Mouse (Mus musculus): ENCODE results near the gene Myh7b.

The Myh7b gene

GRCm38 (mm10) chr2:155610978-155611377, at the start of gene Myh7b:
Myh7b (plus strand) TSS chr2:155611212.
- no peak for DNase-seq (ENCODE audit: low read depth, low spot score)

GRCm38 (mm10) chr2:155562209-155562608, 48.8 kb upstream of the Myh7b start:
- DNase-seq (ENCODE audit: low read depth, low spot score), result no peak

GRCm38 (mm10) chr2:155562934-155563333, 48.1 kb upstream of the Myh7b start:
- DNase-seq (ENCODE audit: low read depth, low spot score), result peak; percentile 63

GRCm38 (mm10) chr2:155567751-155568150, 43.3 kb upstream of the Myh7b start:
- DNase-seq (ENCODE audit: low read depth, low spot score), result no peak

- DNase-seq (ENCODE audit: low read depth, low spot score), result peak; percentile 76
These were observed 41.7 kb upstream of the Myh7b start for GRCm38 (mm10) chr2:155569223-155569807.

- DNase-seq (ENCODE audit: low read depth, low spot score), result no peak
These were observed 38.0 kb upstream of the Myh7b start for GRCm38 (mm10) chr2:155573001-155573400.

- DNase-seq (ENCODE audit: low read depth, low spot score), result no peak
These were observed 37.0 kb upstream of the Myh7b start for GRCm38 (mm10) chr2:155573996-155574395.

GRCm38 (mm10) chr2:155574700-155575099, 36.3 kb upstream of the Myh7b start:
- DNase-seq (ENCODE audit: low read depth, low spot score), result no peak

- DNase-seq (ENCODE audit: low read depth, low spot score), result no peak
These were observed 34.4 kb upstream of the Myh7b start for GRCm38 (mm10) chr2:155576656-155577055.

GRCm38 (mm10) chr2:155580331-155580730, 30.7 kb upstream of the Myh7b start:
- no peak for DNase-seq (ENCODE audit: low read depth, low spot score)

- DNase-seq (ENCODE audit: low read depth, low spot score), result no peak
These were observed 28.5 kb upstream of the Myh7b start for GRCm38 (mm10) chr2:155582384-155582995.

- no peak for DNase-seq (ENCODE audit: low read depth, low spot score)
These were observed 28.0 kb upstream of the Myh7b start for GRCm38 (mm10) chr2:155582996-155583395.

GRCm38 (mm10) chr2:155583927-155584530, 27.0 kb upstream of the Myh7b start:
- peak; percentile 77 for DNase-seq (ENCODE audit: low read depth, low spot score)

- peak; percentile 30 for DNase-seq (ENCODE audit: low read depth, low spot score)
These were observed 25.9 kb upstream of the Myh7b start for GRCm38 (mm10) chr2:155585082-155585481.

GRCm38 (mm10) chr2:155585486-155585885, 25.5 kb upstream of the Myh7b start:
- peak; percentile 75 for DNase-seq (ENCODE audit: low read depth, low spot score)

- no peak for DNase-seq (ENCODE audit: low read depth, low spot score)
These were observed 22.9 kb upstream of the Myh7b start for GRCm38 (mm10) chr2:155588136-155588535.

- DNase-seq (ENCODE audit: low read depth, low spot score), result peak; percentile 8
These were observed 21.5 kb upstream of the Myh7b start for GRCm38 (mm10) chr2:155589521-155589920.

- DNase-seq (ENCODE audit: low read depth, low spot score), result no peak
These were observed 20.1 kb upstream of the Myh7b start for GRCm38 (mm10) chr2:155590876-155591275.

GRCm38 (mm10) chr2:155591676-155592075, 19.3 kb upstream of the Myh7b start:
- no peak for DNase-seq (ENCODE audit: low read depth, low spot score)

- peak; percentile 98 for DNase-seq (ENCODE audit: low read depth, low spot score)
These were observed 18.7 kb upstream of the Myh7b start, which contains the start of gene Gss for GRCm38 (mm10) chr2:155592137-155592853. Gss (minus strand) TSS chr2:155592810.

- DNase-seq (ENCODE audit: low read depth, low spot score), result no peak
These were observed 18.1 kb upstream of the Myh7b start for GRCm38 (mm10) chr2:155592854-155593283.

GRCm38 (mm10) chr2:155595516-155595915, 15.5 kb upstream of the Myh7b start:
- no peak for DNase-seq (ENCODE audit: low read depth, low spot score)
